8 mouse cellular contexts compared by ENCODE assay signal in genomic region chr17:12742151-12742908, GRCm38 (mm10). TPM values are rescaled to one million over a fixed set of nuclear protein-coding genes. Genes with fewer than 3 reads are reported as not detected.
A peak's percentile ranks its signal among the peaks of the same experiment; 100 is the strongest.
DNase-seq lines count a peak whose midpoint lies in the region; ATAC-seq and TF ChIP-seq lines count a peak whose summit lies in the region.

No protein-coding gene starts in this region.

- peak overlapping the region; percentile 56 for H3K4me3 ChIP-seq in kidney, adult 2 months (ENCODE audit: insufficient read depth, low read depth, low read length)
- H3K4me3 ChIP-seq in forebrain, embryonic 14.5 days (ENCODE audit: low read depth, low read length), result peak overlapping the region; percentile 37
- H3K4me3 ChIP-seq in limb, embryonic 15.5 days, result peak overlapping the region; percentile 60

- H3K4me1 ChIP-seq in kidney, adult 2 months (ENCODE audit: control insufficient read depth, insufficient read depth, low read length), result no peaks in the 10 kb centered on the region
- H3K4me1 ChIP-seq in forebrain, embryonic 14.5 days (ENCODE audit: control insufficient read depth, insufficient read depth, low read length), result no peaks in the 10 kb centered on the region
- H3K4me1 ChIP-seq in limb, embryonic 15.5 days, result peaks cover 43% of the 10 kb centered on the region

- DNase-seq in kidney, adult 2 months, result peak; percentile 28
- DNase-seq in kidney, postnatal 14 days, result no peak
- DNase-seq in ZHBTc4 (ENCODE audit: low read depth, low spot score), result peak; percentile 59
- DNase-seq in forebrain, embryonic 14.5 days (ENCODE audit: low spot score), result no peak
- DNase-seq in retina, postnatal 1 day, result peak; percentile 29
- no peak for DNase-seq in gastrocnemius, postnatal 4 days (ENCODE audit: low spot score in 2 of 2)
- no peak for DNase-seq in layer of hippocampus, postnatal 25 days (ENCODE audit: extremely low spot score in 1 of 2, low spot score in 1 of 2)

- no peak for TF ChIP-seq CTCF in kidney, adult 2 months (conservative IDR thresholded peaks at IDR 0.05; ENCODE audit: insufficient read depth, insufficient read length, low read depth, low read length)

- H3K9me3 ChIP-seq in forebrain, embryonic 14.5 days (replicated peaks; ENCODE audit: control insufficient read depth, low read length), result peaks cover 13% of the 10 kb centered on the region; the same call in 1 of the 2 replicates
- H3K9me3 ChIP-seq in limb, embryonic 15.5 days, result peaks cover 18% of the 10 kb centered on the region

- no peak overlapping the region for H3K27ac ChIP-seq in kidney, adult 2 months (ENCODE audit: insufficient read depth, low read depth, low read length)
- H3K27ac ChIP-seq in forebrain, embryonic 14.5 days (ENCODE audit: low read depth, low read length), result no peak overlapping the region
- peak overlapping the region; percentile 92 for H3K27ac ChIP-seq in limb, embryonic 15.5 days

- no peaks in the 10 kb centered on the region for H3K27me3 ChIP-seq in kidney, adult 2 months (replicated peaks; ENCODE audit: control insufficient read depth, insufficient read depth, low read length)
- H3K27me3 ChIP-seq in forebrain, embryonic 14.5 days (replicated peaks; ENCODE audit: control insufficient read depth, insufficient read depth, low read length), result no peaks in the 10 kb centered on the region
- H3K27me3 ChIP-seq in limb, embryonic 15.5 days, result no peaks in the 10 kb centered on the region

- TF ChIP-seq POLR2A in kidney, adult 2 months (IDR thresholded peaks at IDR 0.05; ENCODE audit: low read depth, low read length), result no peak

- H3K9ac ChIP-seq in forebrain, embryonic 14.5 days (ENCODE audit: low read length), result peak overlapping the region; percentile 53
- peak overlapping the region; percentile 44 for H3K9ac ChIP-seq in limb, embryonic 15.5 days

- peak; percentile 52 for ATAC-seq in forebrain, embryonic 14.5 days
- ATAC-seq in limb, embryonic 15.5 days (ENCODE audit: insufficient number of reproducible peaks, low FRiP score, low TSS enrichment, low read depth), result no peak

- H3K4me2 ChIP-seq in forebrain, embryonic 14.5 days (ENCODE audit: low read length), result peak overlapping the region; percentile 71
- peak overlapping the region; percentile 46 for H3K4me2 ChIP-seq in limb, embryonic 15.5 days

- WGBS in kidney, adult 2 months, result 47% methylated on average over 38 of the region's 38 CpGs
- 60% methylated on average over 38 of the region's 38 CpGs for WGBS in forebrain, embryonic 14.5 days
- 42% methylated on average over 38 of the region's 38 CpGs for WGBS in limb, embryonic 15.5 days

- no peaks in the 10 kb centered on the region for H3K36me3 ChIP-seq in kidney, adult 2 months (ENCODE audit: control insufficient read depth, insufficient read depth, low read length)
- H3K36me3 ChIP-seq in forebrain, embryonic 14.5 days (ENCODE audit: control insufficient read depth, insufficient read depth, low read length), result peaks cover 39% of the 10 kb centered on the region
- H3K36me3 ChIP-seq in limb, embryonic 15.5 days, result peaks cover 85% of the 10 kb centered on the region

RNA-seq across cellular contexts. Expression of gene Igf2r, which starts 27.1 kb away (rescaled TPM):
- 24.8 and 27.0 TPM in 2 replicates for polyA plus RNA-seq in kidney, adult 2 months (2012; rRNA removed)
- 9.6 and 10.9 TPM in 2 replicates for polyA plus RNA-seq in forebrain, embryonic 14.5 days (2014; fragmentation: Nextera tagmentation; extraction: Ambion mirVana)
- 45.0 TPM in 2 replicates for polyA plus RNA-seq in limb, embryonic 15.5 days (2015; fragmentation: Nextera tagmentation; extraction: Ambion mirVana)
- 100 to 1,000 TPM; 178 to 206 TPM for total RNA-seq in gastrocnemius, postnatal 4 days (2021)
- total RNA-seq in layer of hippocampus, postnatal 25 days (2021), result 10 to 100 TPM; 28.1 to 29.8 TPM

Comparison
In these comparisons a context has a peak if more than half of its experiments do, and no peak if none do; other contexts are left out.
1. DNase-seq: peak in kidney, adult 2 months (single experiment), ZHBTc4 (single experiment) and retina, postnatal 1 day (single experiment); none in kidney, postnatal 14 days (single experiment), forebrain, embryonic 14.5 days (single experiment), gastrocnemius, postnatal 4 days (0 of 2) and layer of hippocampus, postnatal 25 days (0 of 2).
2. Peak in every context shown above with its lines, with median percentiles within 50 percentile points of each other: H3K4me3 ChIP-seq.